Mouse (Mus musculus) embryonic facial prominence, embryonic 10.5 days (tissue): Measurements from ENCODE around the gene Fgfr2. TPM values are rescaled to one million over a fixed set of nuclear protein-coding genes. Genes with fewer than 3 reads are reported as not detected.

Source experiments
- DNase-seq: peaks from one replicate; pipeline ENCODE4 v3.0.0-alpha.2; 2017; ENCODE audit warnings: low spot score
- H3K27ac ChIP-seq: fragments of 300-500 bp; sonication (generic); replicated peaks from 2 replicates; pipeline ENCODE4 v1.5.1; 2016; ENCODE audit warnings: mild to moderate bottlenecking
- H3K27me3 ChIP-seq: fragments of 300-500 bp; sonication (generic); replicated peaks from 2 replicates; pipeline ENCODE4 v1.6.1; 2016; ENCODE audit warnings: low read depth, mild to moderate bottlenecking; ENCODE audit not compliant: poor library complexity, severe bottlenecking
- H3K36me3 ChIP-seq: fragments of 300-500 bp; sonication (generic); replicated peaks from 2 replicates; pipeline ENCODE4 v1.6.1; 2016; ENCODE audit warnings: mild to moderate bottlenecking, moderate library complexity
- H3K4me1 ChIP-seq: fragments of 300-500 bp; sonication (generic); 2 replicates; pipeline ENCODE4 v1.6.1; 2016
- H3K4me3 ChIP-seq: fragments of 300-500 bp; sonication (generic); 2 replicates; pipeline ENCODE4 v1.5.1; 2016; ENCODE audit warnings: mild to moderate bottlenecking, moderate library complexity
- H3K9me3 ChIP-seq: fragments of 300-500 bp; sonication (generic); 2 replicates; pipeline ENCODE4 v1.6.1; 2016; ENCODE audit warnings: mild to moderate bottlenecking
- whole genome bisulfite sequencing: fragments of 180-500 bp; shearing (Covaris S2); methylation state at CpG from one replicate; pipeline ENCODE4 v1.1.7; 2016; 5-methylcytosine and 5-hydroxymethylcytosine counted together
- polyA plus RNA-seq: library from polyadenylated mRNA; unstranded; fragments of >200 nt; fragmentation: Nextera tagmentation; extraction: Ambion mirVana; gene quantifications from 2 replicates; pipeline ENCODE4 v1.2.1, GENCODE M21; 2016

Fgfr2 gene
- polyA plus RNA-seq, 1 experiment from 2014 or later: 74.3 TPM

DNA sequence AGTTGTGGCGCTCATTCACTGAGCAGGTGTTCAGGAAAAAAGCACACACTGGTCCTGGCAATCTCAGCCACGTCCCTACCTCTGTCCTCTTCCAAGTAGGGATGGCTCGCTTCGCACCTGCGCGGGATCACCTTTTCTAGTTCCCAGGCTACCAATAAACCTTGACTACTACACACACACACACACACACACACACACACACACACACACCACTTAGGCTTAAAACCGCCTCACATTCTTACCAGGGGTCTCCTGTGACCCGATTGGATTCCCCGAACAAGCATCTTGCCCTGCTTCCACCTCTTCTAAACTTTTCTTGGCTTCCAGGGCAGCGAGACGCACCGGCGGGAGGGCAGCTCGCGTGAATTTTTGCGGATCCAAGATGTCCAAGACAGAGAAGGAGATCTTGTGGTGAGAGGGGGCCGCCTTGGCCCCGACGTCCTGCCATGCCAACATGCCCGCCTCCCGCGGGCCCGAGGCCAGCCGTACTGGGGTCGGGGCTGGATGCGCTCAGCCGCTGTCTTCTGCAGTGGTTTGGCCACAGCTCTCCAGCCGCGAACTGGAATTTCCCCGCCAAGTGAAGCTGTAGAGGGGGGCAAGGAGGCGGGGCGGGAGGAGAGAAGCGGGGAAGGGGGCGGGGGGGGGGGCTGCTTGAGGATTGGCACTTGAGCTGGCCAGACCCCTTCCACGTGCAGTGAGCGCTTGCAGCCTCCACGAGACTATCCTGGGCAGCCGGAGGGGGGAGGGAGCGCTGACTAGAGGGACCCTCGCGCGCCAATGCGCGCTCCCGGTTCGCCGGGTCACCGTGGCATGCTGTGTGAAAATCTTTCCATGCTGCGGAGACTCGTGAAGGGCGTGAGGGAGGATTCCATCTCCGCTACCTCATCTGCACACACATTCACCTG lies 523.8 kb downstream of the Fgfr2 start, which contains the start of gene Nkx1-2:
Gene Nkx1-2, minus strand, starts transcription at position 567 of the 905 bp plus-strand sequence.
- H3K36me3 ChIP-seq: no peaks in the 10 kb centered on the region
- under 1% methylated on average over 50 of the region's 52 CpGs for WGBS
- peaks cover 100% of the 10 kb centered on the region for H3K27me3 ChIP-seq
- peaks cover 46% of the 10 kb centered on the region for H3K4me1 ChIP-seq
- DNase-seq: peak; percentile 61
- peak within 1 kb of the TSS; percentile 60 for H3K4me3 ChIP-seq
- no peak within 1 kb of the TSS for H3K27ac ChIP-seq
- H3K9me3 ChIP-seq: no peaks in the 10 kb centered on the region

DNA sequence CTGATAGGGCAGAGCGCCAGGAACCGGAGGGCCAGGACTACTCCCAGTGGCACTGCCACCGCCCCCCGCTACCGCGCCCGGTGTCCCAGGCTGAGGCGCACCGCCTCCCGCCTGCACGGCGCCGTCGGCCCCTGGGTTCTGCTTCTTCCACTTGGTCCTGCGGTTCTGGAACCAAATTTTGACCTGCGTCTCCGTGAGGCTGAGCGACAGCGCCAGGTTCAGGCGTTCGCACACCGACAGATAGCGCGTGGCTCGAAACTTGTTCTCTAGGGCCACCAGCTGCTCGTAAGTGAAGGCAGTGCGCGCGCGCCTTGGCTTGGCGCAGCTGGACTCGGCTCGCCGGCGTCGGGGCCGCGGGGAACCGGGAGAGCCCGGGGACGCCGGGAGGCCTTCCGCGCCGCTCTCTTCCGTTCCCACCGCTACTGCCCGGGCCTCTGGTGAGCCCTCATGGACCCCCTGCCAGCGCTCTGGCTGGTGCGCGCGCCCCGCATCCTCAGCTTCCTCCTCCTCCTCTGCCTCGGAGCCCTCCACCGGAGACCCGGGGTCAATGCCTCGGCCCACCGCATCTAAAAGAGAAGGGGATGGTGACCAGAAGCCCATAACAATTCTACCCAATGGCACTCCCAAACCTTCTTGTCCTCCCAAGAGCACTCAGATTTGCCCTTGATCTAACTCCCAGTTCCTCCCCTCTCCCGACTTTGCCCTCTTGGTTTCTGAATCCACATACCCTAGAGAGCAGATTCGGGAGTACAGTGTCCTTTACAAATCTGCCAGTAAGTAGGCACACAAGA lies 525.7 kb downstream of the Fgfr2 start:
- H3K9me3 ChIP-seq: no peaks in the 10 kb centered on the region
- H3K4me1 ChIP-seq: peaks cover 46% of the 10 kb centered on the region
- H3K4me3 ChIP-seq: peak overlapping the region; percentile 58
- H3K27me3 ChIP-seq: peaks cover 99% of the 10 kb centered on the region
- H3K36me3 ChIP-seq: no peaks in the 10 kb centered on the region
- WGBS: under 1% methylated on average over 60 of the region's 60 CpGs
- no peak overlapping the region for H3K27ac ChIP-seq
- peak; percentile 73 for DNase-seq

DNA sequence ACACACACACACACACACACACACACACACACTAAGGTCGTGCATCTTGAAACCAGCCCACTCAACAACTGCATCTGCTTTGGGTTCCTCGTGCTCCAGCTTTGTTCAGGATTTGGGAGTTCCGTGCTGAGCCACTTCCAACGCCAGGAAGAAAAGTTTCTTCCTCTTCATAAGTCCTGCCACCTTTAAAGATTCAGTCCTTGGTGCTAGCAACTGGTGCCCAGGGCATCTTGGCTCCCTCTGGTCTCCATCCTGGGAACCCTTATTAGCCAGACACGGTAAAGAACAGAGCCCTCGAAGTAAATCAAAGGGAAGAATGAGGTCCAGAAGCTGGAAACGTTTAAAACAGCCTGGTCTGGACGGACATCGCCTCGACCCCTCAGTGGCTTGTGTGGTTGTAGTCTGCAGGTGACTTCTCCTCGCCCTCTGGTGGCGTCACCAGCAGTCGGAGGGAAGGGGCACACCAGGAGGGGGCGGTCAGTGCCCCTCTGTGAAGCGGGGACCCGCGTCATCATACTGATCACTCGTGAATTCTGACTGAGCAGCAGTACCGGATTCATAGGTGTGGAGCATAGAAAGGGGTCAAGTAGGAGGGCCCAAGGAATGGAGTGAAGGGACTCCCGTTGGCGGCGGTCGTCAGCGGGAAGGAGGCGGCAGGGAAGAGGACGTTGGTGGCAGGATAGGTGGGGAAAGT lies 526.4 kb downstream of the Fgfr2 start:
- Histone ChIP-seq H3K4me1 (peaks cover 46% of the 10 kb centered on the region), H3K4me3 (peak overlapping the region; percentile 58), H3K27me3 (peaks cover 97% of the 10 kb centered on the region), H3K27ac (no peak overlapping the region), H3K36me3 (no peaks in the 10 kb centered on the region), H3K9me3 (no peaks in the 10 kb centered on the region)
- peak; percentile 45 for DNase-seq
- WGBS: 4% methylated on average over 26 of the region's 26 CpGs

DNA sequence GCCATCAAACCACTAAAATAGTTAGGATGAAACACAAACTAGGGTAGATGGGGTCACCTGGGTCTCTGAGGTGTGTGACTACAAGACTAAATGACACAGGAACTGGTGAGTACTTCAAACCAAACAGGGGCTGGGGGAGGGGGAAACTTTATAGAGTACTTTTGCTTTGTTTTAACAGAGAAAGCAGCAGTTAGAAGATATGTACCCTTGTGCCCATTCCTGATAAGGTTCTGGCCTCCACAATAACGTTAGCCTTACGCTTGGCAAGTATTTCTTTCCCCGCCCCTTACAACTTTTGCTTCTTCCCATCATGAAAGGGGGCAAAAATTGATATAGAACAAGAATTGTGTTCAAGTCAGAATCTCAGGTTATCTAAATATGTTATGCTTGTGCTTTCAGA lies 527.4 kb downstream of the Fgfr2 start:
- no peak overlapping the region for H3K4me3 ChIP-seq
- no peak for DNase-seq
- H3K27ac ChIP-seq: no peak overlapping the region
- WGBS: 76% methylated on average over 3 of the region's 3 CpGs
- H3K27me3 ChIP-seq: peaks cover 88% of the 10 kb centered on the region
- H3K9me3 ChIP-seq: no peaks in the 10 kb centered on the region
- peaks cover 43% of the 10 kb centered on the region for H3K4me1 ChIP-seq
- no peaks in the 10 kb centered on the region for H3K36me3 ChIP-seq

DNA sequence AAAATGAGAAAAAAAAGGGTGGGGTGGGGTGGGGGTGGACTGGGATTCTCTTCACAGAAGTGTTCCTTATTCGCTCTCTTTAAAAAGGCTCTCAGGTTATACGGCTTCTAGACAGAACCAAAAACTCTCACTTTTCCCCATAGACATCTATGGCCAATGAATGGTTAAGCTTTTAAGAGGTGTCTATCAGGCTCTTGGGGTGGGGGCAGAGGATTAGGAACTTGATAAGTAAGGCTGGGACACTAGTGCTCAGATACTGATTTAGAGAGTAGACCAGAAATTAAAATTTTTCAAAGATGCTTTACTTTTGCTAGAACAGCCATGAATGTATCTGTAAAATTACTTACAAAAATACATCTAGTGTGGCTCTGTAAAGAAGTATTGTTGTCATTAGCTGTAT lies 528.8 kb downstream of the Fgfr2 start:
- Histone ChIP-seq H3K27ac (no peak overlapping the region), H3K4me1 (peaks cover 28% of the 10 kb centered on the region), H3K9me3 (no peaks in the 10 kb centered on the region), H3K36me3 (no peaks in the 10 kb centered on the region), H3K4me3 (no peak overlapping the region), H3K27me3 (peaks cover 74% of the 10 kb centered on the region)
- no peak for DNase-seq
- 90% methylated on average over 2 of the region's 2 CpGs for WGBS

DNA sequence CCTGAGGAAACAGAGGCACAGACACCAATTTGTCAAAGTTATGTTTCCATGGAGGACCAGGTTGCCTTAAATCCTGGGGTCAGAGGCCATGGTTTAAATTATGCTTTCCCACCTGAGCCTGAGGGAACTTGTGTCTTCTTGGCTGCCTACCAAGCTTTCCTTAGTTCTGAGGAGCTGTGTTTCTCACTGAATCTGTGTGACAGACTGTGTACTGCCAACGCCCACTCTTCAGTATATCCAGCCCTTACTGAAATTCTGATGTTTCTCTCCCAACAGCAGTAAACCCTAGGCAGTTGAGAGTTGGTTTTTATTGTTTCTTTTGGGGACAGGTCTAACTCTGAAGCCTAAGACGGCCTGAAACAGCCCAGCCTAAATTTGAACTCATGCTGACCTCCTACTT lies 529.4 kb downstream of the Fgfr2 start:
- 72% methylated on average over 2 of the region's 2 CpGs for WGBS
- no peak for DNase-seq
- H3K4me3 ChIP-seq: no peak overlapping the region
- H3K9me3 ChIP-seq: no peaks in the 10 kb centered on the region
- peaks cover 22% of the 10 kb centered on the region for H3K4me1 ChIP-seq
- no peaks in the 10 kb centered on the region for H3K36me3 ChIP-seq
- H3K27me3 ChIP-seq: peaks cover 68% of the 10 kb centered on the region
- H3K27ac ChIP-seq: no peak overlapping the region

DNA sequence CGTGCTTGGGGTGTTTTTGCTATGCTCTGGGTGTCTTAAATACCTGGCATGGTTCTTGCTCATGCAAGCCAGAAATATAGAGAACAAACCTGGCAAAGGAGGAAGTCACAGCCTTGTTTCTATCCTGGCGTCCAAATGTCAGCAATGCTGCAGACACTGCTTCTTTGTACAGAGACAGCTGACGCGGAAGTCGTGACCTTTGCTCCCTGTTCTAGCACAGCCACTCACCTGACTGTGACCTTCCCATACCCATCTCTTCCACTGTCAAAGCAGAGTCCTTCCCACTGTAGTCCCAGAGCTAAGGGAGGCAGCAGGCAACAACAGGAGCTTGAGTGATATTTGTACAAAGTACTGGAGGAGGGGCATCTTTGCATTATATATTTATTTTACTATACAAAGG lies 533.5 kb downstream of the Fgfr2 start:
- Histone ChIP-seq H3K4me3 (no peak overlapping the region), H3K9me3 (no peaks in the 10 kb centered on the region), H3K27me3 (peaks cover 30% of the 10 kb centered on the region), H3K4me1 (no peaks in the 10 kb centered on the region), H3K27ac (no peak overlapping the region), H3K36me3 (no peaks in the 10 kb centered on the region)
- 53% methylated on average over 5 of the region's 5 CpGs for WGBS
- DNase-seq: no peak

DNA sequence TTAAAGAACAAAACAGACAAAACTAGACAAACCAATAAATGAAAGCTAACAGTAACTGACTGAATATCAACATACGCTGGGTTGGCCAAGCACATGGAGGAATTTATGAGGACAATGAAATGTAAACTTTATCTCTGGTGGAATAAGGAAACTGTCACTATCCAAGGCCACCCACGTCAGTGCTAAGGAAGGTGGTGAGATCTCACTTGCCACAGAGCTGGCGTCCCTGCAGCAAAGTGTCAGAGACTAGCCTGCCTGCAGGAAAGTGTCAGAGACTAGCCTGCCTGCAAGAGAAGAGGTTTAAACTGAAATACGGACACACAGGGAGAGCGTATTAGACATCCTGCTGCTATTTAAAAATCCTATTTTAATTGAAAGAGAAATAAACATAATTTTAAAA lies 536.0 kb downstream of the Fgfr2 start:
- H3K4me3 ChIP-seq: no peak overlapping the region
- no peak for DNase-seq
- H3K27me3 ChIP-seq: peaks cover 6% of the 10 kb centered on the region
- no peaks in the 10 kb centered on the region for H3K4me1 ChIP-seq
- no peaks in the 10 kb centered on the region for H3K9me3 ChIP-seq
- H3K36me3 ChIP-seq: no peaks in the 10 kb centered on the region
- WGBS: 77% methylated on average over 5 of the region's 5 CpGs
- no peak overlapping the region for H3K27ac ChIP-seq

DNA sequence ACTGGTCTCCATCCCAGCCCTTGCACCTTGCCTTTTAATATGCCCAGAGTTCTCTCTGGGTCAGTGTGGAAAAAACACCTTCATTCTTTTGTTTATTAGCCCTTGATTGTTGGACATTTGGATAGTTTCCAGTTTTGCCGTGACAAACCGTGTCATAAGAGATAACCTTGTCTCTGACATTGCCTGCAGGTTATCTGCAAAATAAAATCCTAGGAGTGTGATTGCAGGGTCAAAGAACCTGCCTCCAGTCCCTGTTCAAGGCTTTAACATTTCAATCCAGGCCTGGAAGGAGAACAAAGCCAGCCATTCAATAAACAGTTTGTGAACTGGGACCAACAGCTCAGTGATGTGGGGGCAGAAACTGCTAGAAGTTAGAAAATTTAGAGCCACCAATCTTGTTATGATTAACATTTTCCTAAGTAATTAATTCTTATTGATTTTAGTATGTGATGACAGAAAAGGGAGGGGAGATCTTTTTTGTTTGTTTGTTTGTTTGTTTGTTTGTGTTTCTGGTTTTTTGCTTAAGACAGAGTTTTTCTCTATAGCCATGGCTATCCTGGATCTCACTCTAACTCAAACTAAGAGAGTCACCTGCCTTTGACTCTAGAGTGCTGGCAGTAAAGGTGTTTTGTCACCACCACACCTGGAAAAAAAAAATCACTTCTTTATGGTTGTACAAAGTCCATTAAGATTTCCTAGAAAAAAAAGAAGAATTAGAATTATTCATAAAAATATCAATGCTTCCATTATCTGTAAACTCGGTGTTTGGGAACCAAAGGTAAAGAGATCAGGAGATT lies 537.3 kb downstream of the Fgfr2 start:
- no peak for DNase-seq
- Histone ChIP-seq H3K27me3 (peaks cover 6% of the 10 kb centered on the region), H3K9me3 (no peaks in the 10 kb centered on the region), H3K27ac (no peak overlapping the region), H3K4me3 (no peak overlapping the region), H3K36me3 (no peaks in the 10 kb centered on the region), H3K4me1 (no peaks in the 10 kb centered on the region)
- 71% methylated on average over 3 of the region's 3 CpGs for WGBS

DNA sequence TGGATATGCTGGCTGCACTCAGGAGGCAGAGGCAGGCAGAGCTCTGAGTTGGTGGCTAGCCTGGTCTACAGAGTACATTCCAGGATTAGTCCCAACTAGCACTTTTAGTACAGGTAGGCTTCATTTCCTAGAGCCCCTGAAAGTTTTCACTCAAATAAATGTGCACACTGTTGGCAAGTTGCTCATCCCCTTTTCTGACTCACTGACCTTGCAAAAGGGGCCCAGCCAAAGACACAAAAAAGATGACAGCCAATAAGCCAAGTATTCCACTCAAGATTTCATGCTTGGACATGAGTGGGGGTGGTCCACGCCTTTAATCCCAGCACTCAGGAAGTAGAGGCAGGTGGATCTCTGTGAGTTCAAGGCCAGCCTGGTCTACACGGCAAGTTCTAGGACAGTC lies 541.7 kb downstream of the Fgfr2 start:
- no peak for DNase-seq
- Histone ChIP-seq H3K4me1 (peaks cover 6% of the 10 kb centered on the region), H3K36me3 (no peaks in the 10 kb centered on the region), H3K9me3 (peaks cover 4% of the 10 kb centered on the region; the same call in 1 of the 2 replicates), H3K27me3 (peaks cover 40% of the 10 kb centered on the region), H3K27ac (no peak overlapping the region), H3K4me3 (no peak overlapping the region)
- 97% methylated on average over 2 of the region's 2 CpGs for WGBS

DNA sequence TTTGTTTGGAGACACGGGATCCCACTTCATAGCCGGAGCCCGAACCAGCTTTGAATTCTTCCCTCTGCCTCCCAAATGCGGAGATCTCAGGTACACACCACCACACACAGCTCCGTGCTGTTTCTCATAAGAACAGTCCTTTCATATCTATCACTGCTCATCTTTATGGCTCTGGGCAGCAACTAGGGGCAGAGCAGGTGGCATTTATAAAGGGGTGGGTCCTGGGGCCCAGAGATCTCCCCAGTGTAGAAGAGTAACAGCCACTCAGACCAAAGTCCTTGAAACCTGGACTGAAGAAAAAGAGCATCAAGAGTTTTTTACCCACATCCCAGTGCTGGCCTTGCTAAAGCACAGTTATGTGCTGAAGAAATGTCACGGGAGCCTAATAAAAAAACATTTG lies 542.6 kb downstream of the Fgfr2 start:
- Histone ChIP-seq H3K27ac (no peak overlapping the region), H3K4me1 (peaks cover 10% of the 10 kb centered on the region), H3K27me3 (peaks cover 40% of the 10 kb centered on the region), H3K36me3 (no peaks in the 10 kb centered on the region), H3K9me3 (peaks cover 4% of the 10 kb centered on the region; the same call in 1 of the 2 replicates), H3K4me3 (no peak overlapping the region)
- WGBS: 80% methylated on average over 6 of the region's 6 CpGs
- DNase-seq: no peak
